ENCODE assay signal across 9 mouse cellular contexts in genomic region chr15:82982724-82983415, GRCm38 (mm10). TPM values are rescaled to one million over a fixed set of nuclear protein-coding genes. Genes with fewer than 3 reads are reported as not detected.
A peak's percentile ranks its signal among the peaks of the same experiment; 100 is the strongest.
DNase-seq lines count a peak whose midpoint lies in the region; ATAC-seq and TF ChIP-seq lines count a peak whose summit lies in the region.
"Had no signal": no experiment of that assay in that cellular context is flagged by ENCODE, and none has a peak within 500 bp of the region (broad histone marks: within the 10 kb centered on the region; RNA-seq: fewer than 3 reads in every experiment).

No protein-coding gene starts in this region.

- peaks cover 17% of the 10 kb centered on the region for H3K27me3 ChIP-seq in forebrain, embryonic 11.5 days (ENCODE audit: control insufficient read depth, insufficient read depth, low read length)
- H3K27me3 ChIP-seq in heart, postnatal 0 days (ENCODE audit: control insufficient read depth, insufficient read depth, low read length): peaks cover 16% of the 10 kb centered on the region; the same call in 1 of the 2 replicates
- peaks cover 20% of the 10 kb centered on the region for H3K27me3 ChIP-seq in midbrain, embryonic 13.5 days

- no peak for TF ChIP-seq CTCF in heart, postnatal 0 days (IDR thresholded peaks at IDR 0.05; ENCODE audit: low read depth)

- no peaks in the 10 kb centered on the region; the same call in 1 of the 2 replicates for H3K9me3 ChIP-seq in forebrain, embryonic 11.5 days (ENCODE audit: control insufficient read depth, low read length)
- no peaks in the 10 kb centered on the region for H3K9me3 ChIP-seq in heart, postnatal 0 days (replicated peaks; ENCODE audit: control insufficient read depth, low read length)
- no peaks in the 10 kb centered on the region for H3K9me3 ChIP-seq in midbrain, embryonic 13.5 days
- H3K9me3 ChIP-seq: liver, embryonic 13.5 days had no signal

- DNase-seq in cerebellum, postnatal 14 days: peak; percentile 41 to 47
- DNase-seq in cerebellum, postnatal 25 days: no peak
- peak; percentile 73 for DNase-seq in forebrain, embryonic 11.5 days (ENCODE audit: low spot score)
- no peak for DNase-seq in heart, postnatal 0 days (ENCODE audit: low spot score)
- DNase-seq in layer of hippocampus, adult 9-10 months (ENCODE audit: low spot score): no peak
- DNase-seq in spleen, postnatal 14 days (ENCODE audit: low spot score in 2 of 2): no peak
- DNase-seq in lung, postnatal 25 days (ENCODE audit: low spot score): no peak
- DNase-seq: liver, embryonic 13.5 days had no signal

- peaks cover 34% of the 10 kb centered on the region for H3K4me1 ChIP-seq in forebrain, embryonic 11.5 days (replicated peaks; ENCODE audit: control insufficient read depth, insufficient read depth, low read length)
- H3K4me1 ChIP-seq in heart, postnatal 0 days (ENCODE audit: control insufficient read depth, insufficient read depth): peaks cover 4% of the 10 kb centered on the region; the same call in 1 of the 2 replicates
- peaks cover 68% of the 10 kb centered on the region for H3K4me1 ChIP-seq in midbrain, embryonic 13.5 days (replicated peaks)

- ATAC-seq in forebrain, embryonic 11.5 days (replicated peaks; ENCODE audit: low FRiP score): peak; percentile 15; the same call in 1 of the 2 replicates
- no peak for ATAC-seq in heart, postnatal 0 days (ENCODE audit: insufficient read depth, low read depth)
- ATAC-seq in midbrain, embryonic 13.5 days: no peak; the same call in 1 of the 2 replicates

- peak overlapping the region; percentile 45 for H3K4me2 ChIP-seq in forebrain, embryonic 11.5 days (ENCODE audit: low read depth, low read length, severe bottlenecking)
- 0 out of 2 replicates have a peak overlapping the region, but pooled peaks have one; percentile 15 for H3K4me2 ChIP-seq in heart, postnatal 0 days (ENCODE audit: low read depth, low read length)
- H3K4me2 ChIP-seq in midbrain, embryonic 13.5 days (replicated peaks): peak overlapping the region; percentile 93
- H3K4me2 ChIP-seq: liver, embryonic 13.5 days had no signal

- peak overlapping the region; percentile 8; the same call in 1 of the 2 replicates for H3K4me3 ChIP-seq in forebrain, embryonic 11.5 days (ENCODE audit: low read depth, low read length)
- no peak overlapping the region for H3K4me3 ChIP-seq in heart, postnatal 0 days (ENCODE audit: low read depth, low read length)
- H3K4me3 ChIP-seq in midbrain, embryonic 13.5 days (replicated peaks): peak overlapping the region; percentile 26
- H3K4me3 ChIP-seq: liver, embryonic 13.5 days had no signal

- no peaks in the 10 kb centered on the region for H3K36me3 ChIP-seq in forebrain, embryonic 11.5 days (ENCODE audit: control insufficient read depth, insufficient read depth, low read length)
- no peaks in the 10 kb centered on the region for H3K36me3 ChIP-seq in heart, postnatal 0 days (replicated peaks; ENCODE audit: control insufficient read depth, insufficient read depth, low read length)
- H3K36me3 ChIP-seq in midbrain, embryonic 13.5 days: no peaks in the 10 kb centered on the region
- H3K36me3 ChIP-seq: liver, embryonic 13.5 days had no signal

- peak overlapping the region; percentile 87 for H3K27ac ChIP-seq in forebrain, embryonic 11.5 days (ENCODE audit: low read depth, low read length)
- no peak overlapping the region for H3K27ac ChIP-seq in heart, postnatal 0 days (ENCODE audit: low read depth)
- H3K27ac ChIP-seq in midbrain, embryonic 13.5 days: peak overlapping the region; percentile 93
- H3K27ac ChIP-seq: liver, embryonic 13.5 days had no signal

- WGBS in forebrain, embryonic 11.5 days: 7% methylated on average over 17 of the region's 18 CpGs
- 38% methylated on average over 17 of the region's 18 CpGs for WGBS in heart, postnatal 0 days
- 1% methylated on average over 16 of the region's 18 CpGs for WGBS in midbrain, embryonic 13.5 days

- TF ChIP-seq EP300 in heart, postnatal 0 days (IDR thresholded peaks at IDR 0.05; ENCODE audit: low read depth): no peak

- peak overlapping the region; percentile 27 for H3K9ac ChIP-seq in forebrain, embryonic 11.5 days (ENCODE audit: low read length)
- no peak overlapping the region for H3K9ac ChIP-seq in heart, postnatal 0 days (replicated peaks; ENCODE audit: low read depth, low read length)
- H3K9ac ChIP-seq in midbrain, embryonic 13.5 days (replicated peaks): peak overlapping the region; percentile 57; the same call in 1 of the 2 replicates
- H3K9ac ChIP-seq: liver, embryonic 13.5 days had no signal

RNA-seq across cellular contexts. Expression of gene Tcf20, which starts 4.8 kb away (rescaled TPM):
- 12.1 and 12.6 TPM in 2 replicates for polyA plus RNA-seq in forebrain, embryonic 11.5 days (2014; fragmentation: Nextera tagmentation; extraction: Ambion mirVana)
- total RNA-seq in heart, postnatal 0 days (2014; rRNA removed; ENCODE audit: low replicate concordance): 36.7 and 43.6 TPM in 2 replicates
- polyA plus RNA-seq in heart, postnatal 0 days (2015; fragmentation: Nextera tagmentation; extraction: Ambion mirVana): 3.0 TPM in 2 replicates
- 15.6 and 16.0 TPM in 2 replicates for polyA plus RNA-seq in midbrain, embryonic 13.5 days (2015; fragmentation: Nextera tagmentation; extraction: Ambion mirVana)

RNA-seq across cellular contexts. Expression of gene Nfam1, which starts 50.2 kb away (rescaled TPM):
- polyA plus RNA-seq in forebrain, embryonic 11.5 days (2014; fragmentation: Nextera tagmentation; extraction: Ambion mirVana): 1.7 and 2.9 TPM in 2 replicates
- 0.38 and 0.54 TPM in 2 replicates for total RNA-seq in heart, postnatal 0 days (2014; rRNA removed; ENCODE audit: low replicate concordance)
- polyA plus RNA-seq in heart, postnatal 0 days (2015; fragmentation: Nextera tagmentation; extraction: Ambion mirVana): 0.99 and 1.2 TPM in 2 replicates
- polyA plus RNA-seq in midbrain, embryonic 13.5 days (2015; fragmentation: Nextera tagmentation; extraction: Ambion mirVana): 2.4 and 2.5 TPM in 2 replicates

Comparison
In these comparisons a context has a peak if more than half of its experiments do, and no peak if none do; other contexts are left out.
1. DNase-seq: peak in cerebellum, postnatal 14 days (2 of 2) and forebrain, embryonic 11.5 days (single experiment); none in cerebellum, postnatal 25 days (0 of 2), heart, postnatal 0 days (single experiment), layer of hippocampus, adult 9-10 months (single experiment), spleen, postnatal 14 days (0 of 2) and lung, postnatal 25 days (single experiment).
2. H3K4me2 ChIP-seq: peak in every context shown above with its lines; median percentile 93 in midbrain, embryonic 13.5 days; 45 in forebrain, embryonic 11.5 days; 15 in heart, postnatal 0 days.